Mouse (Mus musculus): Measurements from ENCODE around the gene Fut2.
A peak's percentile ranks its signal among the peaks of the same experiment; 100 is the strongest.

Gene Fut2

GRCm38 (mm10) chr7:45638623-45639401 is 27.4 kb downstream of the Fut2 start:
- peak; percentile 94 for DNase-seq (ENCODE audit: low spot score)

GRCm38 (mm10) chr7:45637710-45638109 is 28.5 kb downstream of the Fut2 start:
- DNase-seq (ENCODE audit: low spot score), result no peak

- DNase-seq (ENCODE audit: low spot score), result peak; percentile 83
These were observed 30.2 kb downstream of the Fut2 start for GRCm38 (mm10) chr7:45635711-45636688.

- no peak for DNase-seq (ENCODE audit: low spot score)
These were observed 31.1 kb downstream of the Fut2 start for GRCm38 (mm10) chr7:45634946-45635681.

- peak; percentile 82 for DNase-seq (ENCODE audit: low spot score)
These were observed 33.7 kb downstream of the Fut2 start for GRCm38 (mm10) chr7:45632499-45632898.

GRCm38 (mm10) chr7:45630064-45630907 is 35.9 kb downstream of the Fut2 start:
- DNase-seq (ENCODE audit: low spot score), result no peak

- DNase-seq (ENCODE audit: low spot score), result peak; percentile 97
These were observed 37.6 kb downstream of the Fut2 start for GRCm38 (mm10) chr7:45628364-45629294.

GRCm38 (mm10) chr7:45627261-45627660 is 38.9 kb downstream of the Fut2 start, which contains the start of gene Rasip1:
Gene Rasip1 (plus strand): TSS chr7:45627488.
- no peak for DNase-seq (ENCODE audit: low spot score)

- no peak for DNase-seq (ENCODE audit: low spot score)
These were observed 39.6 kb downstream of the Fut2 start for GRCm38 (mm10) chr7:45626571-45627076.

- DNase-seq (ENCODE audit: low spot score), result no peak
These were observed 40.7 kb downstream of the Fut2 start for GRCm38 (mm10) chr7:45625481-45625880.

- DNase-seq (ENCODE audit: low spot score), result no peak
These were observed 41.5 kb downstream of the Fut2 start for GRCm38 (mm10) chr7:45624718-45625117.

GRCm38 (mm10) chr7:45623507-45623906 is 42.7 kb downstream of the Fut2 start:
- DNase-seq (ENCODE audit: low spot score), result no peak

- peak; percentile 86 for DNase-seq (ENCODE audit: low spot score)
These were observed 44.8 kb downstream of the Fut2 start, which contains the start of gene Izumo1 for GRCm38 (mm10) chr7:45621443-45621842. Gene Izumo1 (plus strand): TSS chr7:45621811.

- DNase-seq (ENCODE audit: low spot score), result no peak
These were observed 46.6 kb downstream of the Fut2 start for GRCm38 (mm10) chr7:45619592-45619991.

GRCm38 (mm10) chr7:45618316-45618715 is 47.9 kb downstream of the Fut2 start:
- DNase-seq (ENCODE audit: low spot score), result no peak

GRCm38 (mm10) chr7:45617042-45617695 is 49.0 kb downstream of the Fut2 start, which contains the start of gene Fut1:
Gene Fut1 (plus strand): TSS chr7:45617289.
- DNase-seq (ENCODE audit: low spot score), result peak; percentile 46

GRCm38 (mm10) chr7:45616277-45616676 is 49.9 kb downstream of the Fut2 start:
- peak; percentile 61 for DNase-seq (ENCODE audit: low spot score)

GRCm38 (mm10) chr7:45609511-45609910 is 56.7 kb downstream of the Fut2 start:
- DNase-seq (ENCODE audit: low spot score), result no peak

- DNase-seq (ENCODE audit: low spot score), result peak; percentile 43
These were observed 60.4 kb downstream of the Fut2 start for GRCm38 (mm10) chr7:45605704-45606289.
